Mouse (Mus musculus) thymus, postnatal 4 days (tissue): ENCODE results near the gene Kifc3.

Experiments
- DNase-seq: peaks from one replicate; pipeline ENCODE4 v3.0.0; 2021

The Kifc3 gene

GRCm38 (mm10) chr8:95059812-95060533 lies 142.6 kb downstream of the Kifc3 start:
- no peak for DNase-seq

- DNase-seq = no peak
These were observed 144.0 kb downstream of the Kifc3 start for GRCm38 (mm10) chr8:95058661-95059060.

- DNase-seq = no peak
These were observed 146.2 kb downstream of the Kifc3 start for GRCm38 (mm10) chr8:95056414-95056813.

GRCm38 (mm10) chr8:95054927-95055510 lies 147.6 kb downstream of the Kifc3 start, which contains the start of gene Drc7:
Gene Drc7 (plus strand): TSS chr8:95055103.
- DNase-seq = no peak

- DNase-seq = no peak
These were observed 148.2 kb downstream of the Kifc3 start for GRCm38 (mm10) chr8:95054438-95054837.
